Mouse (Mus musculus): ENCODE measurements around the gene Mgst1. TPM values are rescaled to one million over a fixed set of nuclear protein-coding genes. Genes with fewer than 3 reads are reported as not detected.

The Mgst1 gene
- polyA plus RNA-seq, 1 experiment: 95.0 TPM

DNA sequence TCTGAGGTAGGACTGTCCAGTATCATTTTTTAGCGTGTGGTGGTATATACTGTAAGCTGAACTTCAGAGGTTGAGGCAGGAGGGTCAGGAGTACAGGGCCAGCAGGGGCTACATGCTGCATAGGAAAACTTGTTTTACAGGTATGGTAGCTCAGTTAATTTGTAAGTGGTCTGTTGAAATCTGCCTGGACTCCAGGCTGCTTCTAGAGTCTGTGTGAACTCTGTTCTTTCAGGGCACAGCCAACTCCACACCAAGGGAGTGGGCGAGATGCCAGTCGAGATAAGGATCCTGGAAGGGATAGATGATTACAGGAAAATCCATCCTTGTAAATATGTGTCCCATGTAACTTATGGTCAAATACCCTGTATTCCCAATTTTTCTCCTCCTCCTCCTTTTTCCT is 3.3 kb downstream of the Mgst1 start:
- WGBS: 93% methylated on average over 3 of the region's 3 CpGs
- H3K27ac ChIP-seq (ENCODE audit: control insufficient read depth, insufficient read depth, low read length): no peak overlapping the region
- H3K36me3 ChIP-seq (ENCODE audit: control insufficient read depth, insufficient read depth, low read length): no peaks in the 10 kb centered on the region
- H3K4me3 ChIP-seq (ENCODE audit: control insufficient read depth, insufficient read depth, low read length): no peak overlapping the region
- H3K4me1 ChIP-seq (replicated peaks; ENCODE audit: control insufficient read depth, insufficient read depth, low read length): no peaks in the 10 kb centered on the region
- TF ChIP-seq POLR2A (IDR thresholded peaks at IDR 0.05; ENCODE audit: control insufficient read depth, extremely low read depth, insufficient read depth, low read length, poor library complexity): no peak
- TF ChIP-seq CTCF (IDR thresholded peaks at IDR 0.05; ENCODE audit: borderline replicate concordance, control insufficient read depth, extremely low read depth, insufficient read depth, low read length, poor library complexity): no peak
- no peaks in the 10 kb centered on the region for H3K27me3 ChIP-seq (ENCODE audit: control insufficient read depth, insufficient read depth, low read length)
- no peak for DNase-seq

DNA sequence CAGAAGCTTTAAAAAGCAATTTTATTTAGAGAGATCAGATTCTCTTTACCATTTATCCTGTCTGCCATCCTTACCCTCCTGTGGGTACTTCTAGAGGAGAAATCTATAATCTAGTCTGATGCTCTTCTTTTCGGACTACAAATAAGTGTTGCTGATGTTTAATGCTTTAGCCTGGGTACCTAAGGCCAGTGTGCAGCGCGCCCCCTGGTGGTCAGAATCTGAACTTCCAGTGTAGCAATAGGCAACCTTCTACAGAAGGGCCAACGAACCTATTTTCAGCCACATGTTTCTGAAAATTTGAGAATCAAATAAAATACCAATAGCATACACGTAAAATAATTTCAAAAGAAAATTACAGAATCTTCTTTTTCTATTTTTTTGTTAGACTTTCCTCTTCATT is 13.0 kb downstream of the Mgst1 start:
- no peak overlapping the region for H3K4me3 ChIP-seq (ENCODE audit: control insufficient read depth, insufficient read depth, low read length)
- TF ChIP-seq POLR2A (IDR thresholded peaks at IDR 0.05; ENCODE audit: control insufficient read depth, extremely low read depth, insufficient read depth, low read length, poor library complexity) (no peak), CTCF (IDR thresholded peaks at IDR 0.05; ENCODE audit: borderline replicate concordance, control insufficient read depth, extremely low read depth, insufficient read depth, low read length, poor library complexity) (no peak)
- H3K27me3 ChIP-seq (ENCODE audit: control insufficient read depth, insufficient read depth, low read length): no peaks in the 10 kb centered on the region
- 25% methylated on average over 5 of the region's 5 CpGs for WGBS
- no peak overlapping the region for H3K27ac ChIP-seq (ENCODE audit: control insufficient read depth, insufficient read depth, low read length)
- DNase-seq: peak; percentile 38
- no peaks in the 10 kb centered on the region for H3K36me3 ChIP-seq (ENCODE audit: control insufficient read depth, insufficient read depth, low read length)
- H3K4me1 ChIP-seq (replicated peaks; ENCODE audit: control insufficient read depth, insufficient read depth, low read length): no peaks in the 10 kb centered on the region

DNA sequence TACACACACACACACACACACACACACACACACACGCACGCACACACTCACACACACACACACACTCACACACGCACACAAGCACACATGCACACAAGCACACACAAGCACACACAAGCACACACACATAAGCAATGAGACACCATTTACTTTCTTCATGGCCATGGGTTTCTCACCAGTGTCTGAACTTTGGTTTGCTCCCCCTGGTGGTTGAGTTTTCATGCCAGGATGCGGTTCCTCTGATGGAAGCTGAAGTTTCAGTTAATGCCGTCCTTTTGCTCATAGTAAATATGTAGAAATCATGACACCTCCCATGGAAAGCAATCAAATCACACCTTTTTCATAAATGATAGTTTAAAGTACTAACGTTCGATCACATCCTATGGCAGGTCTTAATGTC is 23.8 kb downstream of the Mgst1 start:
- H3K27me3 ChIP-seq (ENCODE audit: control insufficient read depth, insufficient read depth, low read length): no peaks in the 10 kb centered on the region
- no peaks in the 10 kb centered on the region for H3K4me1 ChIP-seq (replicated peaks; ENCODE audit: control insufficient read depth, insufficient read depth, low read length)
- no peak overlapping the region for H3K4me3 ChIP-seq (ENCODE audit: control insufficient read depth, insufficient read depth, low read length)
- H3K36me3 ChIP-seq (ENCODE audit: control insufficient read depth, insufficient read depth, low read length): no peaks in the 10 kb centered on the region
- TF ChIP-seq POLR2A (IDR thresholded peaks at IDR 0.05; ENCODE audit: control insufficient read depth, extremely low read depth, insufficient read depth, low read length, poor library complexity): no peak
- TF ChIP-seq CTCF (IDR thresholded peaks at IDR 0.05; ENCODE audit: borderline replicate concordance, control insufficient read depth, extremely low read depth, insufficient read depth, low read length, poor library complexity): no peak
- no peak overlapping the region for H3K27ac ChIP-seq (ENCODE audit: control insufficient read depth, insufficient read depth, low read length)
- no peak for DNase-seq
- 81% methylated on average over 7 of the region's 7 CpGs for WGBS

DNA sequence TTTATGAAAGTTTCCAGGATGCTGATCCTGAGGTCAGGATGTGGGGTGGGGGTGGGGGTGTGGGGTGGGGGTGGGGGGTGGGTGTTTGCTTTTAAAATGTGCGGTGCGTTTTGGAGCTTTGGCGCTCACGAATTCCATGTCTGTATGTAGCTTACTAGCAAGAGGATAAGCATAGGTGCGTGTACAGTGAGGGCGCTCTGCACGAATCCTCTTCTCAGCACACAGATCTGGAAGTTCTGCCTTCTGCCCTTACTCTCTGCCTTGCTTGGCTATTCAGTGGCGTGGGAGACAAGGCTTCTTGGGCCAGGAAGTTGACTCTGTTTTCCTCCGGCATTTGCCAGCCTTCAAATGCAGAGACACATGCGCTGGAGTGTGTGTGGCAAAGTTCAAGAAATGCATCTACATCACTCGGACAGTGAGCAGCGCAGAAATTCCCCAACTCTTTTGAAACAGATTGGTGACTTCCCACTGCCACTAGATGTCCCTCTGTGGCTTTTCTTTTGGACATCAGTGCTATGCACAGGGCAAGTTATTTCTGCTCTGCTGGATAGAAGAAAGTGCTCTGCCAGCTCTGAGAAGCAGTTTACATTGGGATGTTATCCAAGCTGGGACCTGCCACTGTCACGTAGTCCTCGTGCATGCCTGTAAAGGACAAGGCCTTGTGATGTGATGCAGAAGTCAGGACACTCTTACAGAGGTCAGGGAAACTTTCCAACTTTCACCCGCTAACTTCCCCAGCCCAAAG is 31.5 kb downstream of the Mgst1 start:
- 73% methylated on average over 15 of the region's 15 CpGs for WGBS
- no peak overlapping the region for H3K4me3 ChIP-seq (ENCODE audit: control insufficient read depth, insufficient read depth, low read length)
- no peak overlapping the region for H3K27ac ChIP-seq (ENCODE audit: control insufficient read depth, insufficient read depth, low read length)
- H3K4me1 ChIP-seq (replicated peaks; ENCODE audit: control insufficient read depth, insufficient read depth, low read length): no peaks in the 10 kb centered on the region
- no peak for TF ChIP-seq POLR2A (IDR thresholded peaks at IDR 0.05; ENCODE audit: control insufficient read depth, extremely low read depth, insufficient read depth, low read length, poor library complexity)
- no peak for TF ChIP-seq CTCF (IDR thresholded peaks at IDR 0.05; ENCODE audit: borderline replicate concordance, control insufficient read depth, extremely low read depth, insufficient read depth, low read length, poor library complexity)
- no peak for DNase-seq
- no peaks in the 10 kb centered on the region for H3K27me3 ChIP-seq (ENCODE audit: control insufficient read depth, insufficient read depth, low read length)
- no peaks in the 10 kb centered on the region for H3K36me3 ChIP-seq (ENCODE audit: control insufficient read depth, insufficient read depth, low read length)

Other genes starting within 250 kb of the Mgst1 start
- gene Slc15a5, start 60.4 kb upstream of the Mgst1 start, polyA plus RNA-seq (2012; rRNA removed): 0.34 TPM in 1 of 2 replicates, not detected in the other

Measured in thymus, adult 2 months (tissue).